Mouse (Mus musculus) limb, embryonic 13.5 days (tissue): ENCODE results near the gene Rad51b. TPM values are rescaled to one million over a fixed set of nuclear protein-coding genes. Genes with fewer than 3 reads are reported as not detected.

Experiments used
- ATAC-seq: fragments of 200-750 bp; cut with Nextera tagmentation; 2 replicates; pipeline ENCODE4 v1.8.0; 2017; ENCODE audit warnings: low read depth, moderate number of reproducible peaks, moderate TSS enrichment; ENCODE audit not compliant: low FRiP score
- H3K27ac ChIP-seq: fragments of 300-500 bp; sonication (generic); 2 replicates; pipeline ENCODE4 v1.5.1; 2015; ENCODE audit warnings: inconsistent platforms, mild to moderate bottlenecking, moderate library complexity
- H3K27me3 ChIP-seq: fragments of 300-500 bp; sonication (generic); 2 replicates; pipeline ENCODE4 v1.6.1; 2015; ENCODE audit warnings: mild to moderate bottlenecking, inconsistent platforms
- H3K36me3 ChIP-seq: fragments of 300-500 bp; sonication (generic); 2 replicates; pipeline ENCODE4 v1.6.1; 2015; ENCODE audit warnings: inconsistent platforms, mild to moderate bottlenecking, moderate library complexity
- H3K4me1 ChIP-seq: fragments of 300-500 bp; sonication (generic); 2 replicates; pipeline ENCODE4 v1.6.1; 2015; ENCODE audit warnings: inconsistent platforms
- H3K4me2 ChIP-seq: fragments of 300-500 bp; sonication (generic); replicated peaks from 2 replicates; pipeline ENCODE4 v1.6.1; 2015; ENCODE audit warnings: inconsistent platforms, mild to moderate bottlenecking, moderate library complexity
- H3K4me3 ChIP-seq: fragments of 300-500 bp; sonication (generic); 2 replicates; pipeline ENCODE4 v1.5.1; 2015; ENCODE audit warnings: moderate library complexity, mild to moderate bottlenecking, inconsistent platforms
- H3K9ac ChIP-seq: fragments of 300-500 bp; sonication (generic); 2 replicates; pipeline ENCODE4 v1.6.1; 2015; ENCODE audit warnings: mild to moderate bottlenecking, inconsistent platforms
- H3K9me3 ChIP-seq: fragments of 300-500 bp; sonication (generic); 2 replicates; pipeline ENCODE4 v1.6.1; 2016; ENCODE audit warnings: inconsistent platforms
- WGBS: fragments of 180-500 bp; shearing (Covaris S2); methylation state at CpG from one replicate; pipeline ENCODE4 v1.1.7; 2015; 5-methylcytosine and 5-hydroxymethylcytosine counted together
- polyA plus RNA-seq: library from polyadenylated mRNA; unstranded; fragments of >200 nt; fragmentation: Nextera tagmentation; extraction: Ambion mirVana; gene quantifications from 2 replicates; pipeline ENCODE4 v1.2.1, GENCODE M21; 2015

Rad51b gene
- polyA plus RNA-seq, 1 experiment from 2014 or later, result 7.6 TPM

DNA sequence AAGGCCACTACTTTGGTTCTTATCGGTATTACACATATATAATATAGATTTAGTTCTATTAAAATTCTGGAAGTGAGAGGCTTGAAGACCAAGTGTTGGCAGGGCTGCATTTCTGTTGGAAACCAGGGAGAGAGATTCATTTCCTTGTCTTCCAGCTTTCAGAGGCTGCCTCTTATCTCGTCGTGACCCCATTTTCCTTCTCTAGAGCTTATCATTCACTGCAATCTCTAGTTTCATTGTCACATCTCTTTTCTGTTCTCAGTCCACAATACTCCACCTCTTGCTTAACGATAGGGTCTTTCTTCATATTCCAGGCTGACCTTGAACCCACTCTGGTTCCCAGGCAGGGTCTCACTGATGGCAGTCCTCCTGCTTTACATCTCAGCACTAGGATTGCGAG lies 202.7 kb downstream of the Rad51b start:
- ATAC-seq, result no peak
- Histone ChIP-seq H3K27me3 (no peaks in the 10 kb centered on the region), H3K36me3 (no peaks in the 10 kb centered on the region), H3K9ac (no peak overlapping the region), H3K4me1 (peaks cover 28% of the 10 kb centered on the region), H3K4me3 (no peak overlapping the region), H3K4me2 (no peak overlapping the region), H3K9me3 (peaks cover 10% of the 10 kb centered on the region; the same call in 1 of the 2 replicates), H3K27ac (no peak overlapping the region)
- 94% methylated on average over 5 of the region's 5 CpGs for WGBS

- H3K27me3 ChIP-seq, result no peaks in the 10 kb centered on the region
- peak overlapping the region; percentile 1; the same call in 1 of the 2 replicates for H3K27ac ChIP-seq
- no peak overlapping the region for H3K4me2 ChIP-seq
- whole genome bisulfite sequencing, result 85% methylated on average over 3 of the region's 3 CpGs
- H3K4me3 ChIP-seq, result no peak overlapping the region
- no peaks in the 10 kb centered on the region for H3K36me3 ChIP-seq
- no peak for ATAC-seq
- peaks cover 45% of the 10 kb centered on the region for H3K4me1 ChIP-seq
- no peak overlapping the region for H3K9ac ChIP-seq
- peaks cover 10% of the 10 kb centered on the region; the same call in 1 of the 2 replicates for H3K9me3 ChIP-seq
Measured at GRCm38 (mm10) chr12:79501877-79502276, 204.8 kb downstream of the Rad51b start.

- Histone ChIP-seq H3K4me1 (peaks cover 56% of the 10 kb centered on the region), H3K4me3 (no peak overlapping the region), H3K27ac (no peak overlapping the region), H3K4me2 (no peak overlapping the region), H3K36me3 (no peaks in the 10 kb centered on the region), H3K9ac (no peak overlapping the region), H3K27me3 (no peaks in the 10 kb centered on the region), H3K9me3 (peaks cover 10% of the 10 kb centered on the region; the same call in 1 of the 2 replicates)
- 82% methylated on average over 11 of the region's 11 CpGs for WGBS
- ATAC-seq, result no peak
Measured at GRCm38 (mm10) chr12:79502862-79503581, 205.9 kb downstream of the Rad51b start.

DNA sequence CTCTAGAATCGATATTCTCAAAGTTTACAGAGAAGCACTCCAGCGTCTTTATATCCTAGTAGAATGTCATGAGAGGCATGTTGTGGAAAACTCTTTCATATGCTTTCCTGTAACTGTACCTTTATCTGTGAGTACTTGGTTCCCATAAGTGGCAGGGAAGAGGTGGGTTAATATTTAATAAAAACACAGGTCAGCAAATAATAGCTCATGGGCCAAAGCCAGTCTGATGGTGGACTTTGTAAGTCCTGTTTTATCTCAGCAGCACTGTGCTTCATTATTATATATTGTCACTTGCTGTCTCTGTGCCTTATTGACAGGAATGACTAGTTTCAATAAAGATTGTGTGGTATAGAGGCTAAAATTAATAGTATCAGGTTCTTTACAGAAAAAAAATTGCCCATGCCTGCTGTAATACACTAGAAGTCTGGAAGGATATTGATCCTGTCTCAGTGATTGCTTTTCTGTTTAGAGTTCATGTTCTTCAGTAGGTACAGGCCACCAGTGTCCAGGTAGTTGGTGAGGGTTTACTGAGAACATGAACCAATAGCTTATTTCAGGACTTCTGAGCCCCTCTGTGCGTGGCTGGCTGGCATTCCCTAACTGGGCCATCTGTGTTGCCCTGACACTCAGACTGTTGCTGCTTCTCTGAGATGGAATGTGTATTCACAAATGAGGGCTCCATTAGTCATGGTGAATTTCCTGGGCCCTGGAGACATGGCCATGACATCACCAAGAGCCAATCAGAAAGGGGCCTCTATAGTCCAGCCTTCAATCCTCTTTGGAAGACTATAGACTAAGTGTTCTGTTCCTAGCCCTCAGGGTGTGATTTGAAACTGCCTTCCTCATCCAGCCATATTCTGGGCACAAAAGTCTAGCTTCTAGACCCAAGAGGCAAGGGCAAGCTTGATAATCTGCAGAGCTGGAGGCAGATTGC lies 206.8 kb downstream of the Rad51b start:
- Histone ChIP-seq H3K4me1 (peaks cover 54% of the 10 kb centered on the region), H3K9ac (no peak overlapping the region), H3K9me3 (peaks cover 10% of the 10 kb centered on the region; the same call in 1 of the 2 replicates), H3K27ac (peak overlapping the region; percentile 33; the same call in 1 of the 2 replicates), H3K4me3 (no peak overlapping the region), H3K36me3 (no peaks in the 10 kb centered on the region), H3K4me2 (no peak overlapping the region), H3K27me3 (no peaks in the 10 kb centered on the region)
- WGBS, result 79% methylated on average over 3 of the region's 3 CpGs
- ATAC-seq, result no peak

DNA sequence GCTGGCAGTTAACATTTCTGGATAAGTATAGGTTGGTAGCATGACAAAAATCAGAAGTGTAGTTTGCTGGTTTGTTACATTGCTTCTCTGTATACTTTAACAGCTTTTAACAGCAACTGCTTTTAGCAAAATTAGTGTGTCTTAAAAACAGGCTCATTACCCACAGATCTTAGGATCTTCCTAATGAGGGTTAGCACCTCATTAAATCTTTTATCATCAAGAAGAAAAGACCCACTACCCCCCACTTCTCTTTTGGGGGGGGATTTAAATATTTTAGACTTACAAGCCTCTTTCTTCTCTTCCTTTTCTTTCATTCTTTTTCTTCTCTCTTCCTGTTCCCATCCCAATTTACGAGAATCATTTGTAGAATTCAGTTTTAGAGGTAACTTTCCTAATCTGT lies 207.6 kb downstream of the Rad51b start:
- H3K4me3 ChIP-seq, result no peak overlapping the region
- no peak overlapping the region for H3K4me2 ChIP-seq
- H3K4me1 ChIP-seq, result peaks cover 58% of the 10 kb centered on the region
- peaks cover 10% of the 10 kb centered on the region; the same call in 1 of the 2 replicates for H3K9me3 ChIP-seq
- ATAC-seq, result no peak
- WGBS, result 71% methylated on average over 1 of the region's 1 CpGs
- H3K36me3 ChIP-seq, result no peaks in the 10 kb centered on the region
- H3K27ac ChIP-seq, result peak overlapping the region; percentile 33; the same call in 1 of the 2 replicates
- no peaks in the 10 kb centered on the region for H3K27me3 ChIP-seq
- no peak overlapping the region for H3K9ac ChIP-seq

DNA sequence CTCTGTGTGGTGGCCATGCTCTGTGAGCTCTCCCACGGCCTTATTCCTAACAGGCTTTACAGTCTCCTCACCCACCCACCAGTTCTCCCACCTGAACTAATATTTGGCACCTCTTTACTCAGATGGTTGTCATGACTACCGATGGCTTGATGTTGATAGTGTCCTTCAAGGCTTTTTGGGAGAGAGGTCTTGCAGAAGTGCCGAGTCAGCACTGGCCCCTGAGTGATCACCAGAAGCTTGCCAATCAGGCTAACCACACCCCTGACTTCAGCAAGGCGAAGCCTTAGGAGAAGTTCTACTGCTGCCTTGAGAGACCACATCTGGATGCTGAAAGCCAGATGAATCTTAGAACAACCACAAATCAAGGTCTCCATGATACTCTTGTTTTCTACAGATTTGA lies 209.3 kb downstream of the Rad51b start:
- no peak for ATAC-seq
- no peak overlapping the region for H3K4me3 ChIP-seq
- peak overlapping the region; percentile 88 for H3K27ac ChIP-seq
- H3K36me3 ChIP-seq, result no peaks in the 10 kb centered on the region
- peak overlapping the region; percentile 27 for H3K4me2 ChIP-seq
- no peaks in the 10 kb centered on the region for H3K27me3 ChIP-seq
- H3K9ac ChIP-seq, result no peak overlapping the region
- peaks cover 69% of the 10 kb centered on the region for H3K4me1 ChIP-seq
- 49% methylated on average over 4 of the region's 4 CpGs for WGBS
- 0 out of 2 replicates have a peak, but pooled peaks cover under 1% of the 10 kb centered on the region for H3K9me3 ChIP-seq

DNA sequence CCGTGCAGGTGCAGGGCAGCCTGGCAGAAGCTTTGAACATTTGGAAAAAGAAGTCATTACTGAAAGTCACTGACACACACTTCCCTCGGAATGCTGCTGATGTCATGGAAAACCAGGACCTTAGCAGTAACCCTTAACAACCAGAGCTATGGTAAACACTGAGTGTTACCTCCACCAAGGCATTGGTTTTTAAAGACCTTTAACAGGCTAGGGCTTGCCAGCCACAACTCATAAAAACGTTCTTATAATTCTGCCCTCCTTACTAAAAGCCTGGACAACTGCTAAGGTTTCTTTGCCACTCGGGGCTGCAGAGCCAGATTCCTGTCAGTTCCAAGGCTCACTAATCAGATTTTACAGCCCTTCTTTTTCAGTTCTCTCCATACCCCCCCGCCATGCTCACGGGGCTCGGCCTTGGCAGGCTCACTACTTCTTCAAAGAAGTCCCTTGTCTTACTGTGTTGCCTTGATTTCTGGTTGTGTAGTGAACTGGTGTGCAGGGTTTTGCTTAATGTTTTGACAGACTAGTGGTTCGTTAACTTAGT lies 210.1 kb downstream of the Rad51b start:
- H3K4me3 ChIP-seq, result no peak overlapping the region
- H3K4me2 ChIP-seq, result peak overlapping the region; percentile 27; the same call in 1 of the 2 replicates
- peaks cover 73% of the 10 kb centered on the region for H3K4me1 ChIP-seq
- ATAC-seq, result peak; percentile 95
- no peaks in the 10 kb centered on the region for H3K9me3 ChIP-seq
- WGBS, result 4% methylated on average over 8 of the region's 8 CpGs
- H3K27ac ChIP-seq, result peak overlapping the region; percentile 88
- no peaks in the 10 kb centered on the region for H3K36me3 ChIP-seq
- H3K27me3 ChIP-seq, result no peaks in the 10 kb centered on the region
- H3K9ac ChIP-seq, result no peak overlapping the region

DNA sequence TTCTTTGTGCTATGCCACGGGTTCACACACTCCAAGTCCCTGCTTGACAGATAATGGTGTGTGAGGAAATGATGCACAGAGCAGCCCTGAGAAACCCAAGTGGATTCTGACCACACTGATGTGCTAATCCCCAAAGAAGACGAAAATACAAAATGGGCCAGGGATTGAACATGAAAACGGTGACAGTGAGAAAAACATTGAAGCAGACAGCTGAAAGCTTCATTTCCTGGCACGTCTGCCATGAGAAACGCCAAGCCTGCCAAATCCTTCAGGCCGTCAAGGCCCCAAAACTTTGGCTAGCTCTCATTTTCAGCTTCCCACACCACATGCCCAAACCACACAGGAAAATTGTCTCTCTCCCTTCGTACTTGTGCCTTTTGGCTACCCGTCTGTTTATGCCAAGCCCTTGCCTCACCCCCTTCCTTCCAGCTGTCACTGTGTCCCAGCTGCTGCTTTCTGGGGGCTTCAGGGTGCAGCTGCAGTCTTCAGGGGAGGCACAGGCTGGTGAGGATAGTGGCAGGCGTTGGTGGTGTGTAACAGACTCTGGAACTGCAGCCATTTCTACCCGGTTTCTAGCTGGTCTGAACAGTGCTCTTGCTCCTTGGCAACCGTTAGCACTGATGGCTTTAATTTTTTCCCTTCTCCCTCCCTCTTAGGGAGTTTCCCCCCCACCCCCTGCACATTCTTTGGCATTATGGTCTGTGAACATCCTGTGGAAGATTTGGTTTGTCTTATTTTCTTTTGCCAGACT lies 214.5 kb downstream of the Rad51b start:
- 0 out of 2 replicates have a peak overlapping the region, but pooled peaks have one; percentile 19 for H3K4me2 ChIP-seq
- H3K36me3 ChIP-seq, result no peaks in the 10 kb centered on the region
- no peak overlapping the region for H3K9ac ChIP-seq
- no peaks in the 10 kb centered on the region for H3K9me3 ChIP-seq
- peaks cover 44% of the 10 kb centered on the region for H3K4me1 ChIP-seq
- H3K4me3 ChIP-seq, result no peak overlapping the region
- no peaks in the 10 kb centered on the region for H3K27me3 ChIP-seq
- ATAC-seq, result peak; percentile 30; the same call in 1 of the 2 replicates
- H3K27ac ChIP-seq, result peak overlapping the region; percentile 88
- 31% methylated on average over 11 of the region's 11 CpGs for WGBS

- Histone ChIP-seq H3K4me1 (peaks cover 37% of the 10 kb centered on the region), H3K36me3 (no peaks in the 10 kb centered on the region), H3K4me3 (no peak overlapping the region), H3K4me2 (no peak overlapping the region), H3K27ac (peak overlapping the region; percentile 88; the same call in 1 of the 2 replicates), H3K9ac (no peak overlapping the region), H3K27me3 (no peaks in the 10 kb centered on the region), H3K9me3 (no peaks in the 10 kb centered on the region)
- no peak for ATAC-seq
- 73% methylated on average over 10 of the region's 10 CpGs for WGBS
Measured at GRCm38 (mm10) chr12:79512205-79512886, 215.3 kb downstream of the Rad51b start.

DNA sequence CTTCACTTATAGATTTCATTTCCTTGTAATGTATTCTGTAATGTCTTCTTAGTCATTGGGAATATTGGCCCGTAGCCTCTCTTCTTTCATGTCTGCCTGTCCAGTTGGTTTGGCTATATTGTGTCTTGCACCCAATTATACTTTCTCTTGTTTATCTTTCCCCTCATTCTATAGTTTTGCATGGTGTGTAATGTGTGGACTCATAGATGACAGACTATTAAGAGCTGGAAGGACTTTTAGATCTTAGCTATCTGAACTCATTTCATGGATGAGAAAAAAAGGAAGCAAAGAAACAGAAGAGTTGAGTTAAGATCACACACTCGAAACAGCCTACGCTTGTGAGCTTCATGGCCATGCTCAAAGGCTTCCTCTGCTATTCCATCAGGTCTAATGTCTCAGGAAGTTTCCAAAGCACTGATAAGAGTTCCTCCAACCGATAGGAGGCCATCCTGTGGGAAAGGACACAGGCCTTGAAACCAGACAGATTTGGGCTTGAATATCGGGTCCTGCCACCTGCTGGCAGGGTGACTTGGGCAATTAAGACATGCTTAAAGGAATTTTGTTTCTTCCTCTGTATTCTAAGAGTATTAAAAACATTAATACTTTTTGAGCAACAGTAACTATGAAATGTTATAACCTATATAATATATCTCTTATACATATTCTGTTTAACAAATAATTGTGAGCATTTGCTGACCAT lies 216.1 kb downstream of the Rad51b start:
- Histone ChIP-seq H3K27me3 (no peaks in the 10 kb centered on the region), H3K4me3 (no peak overlapping the region), H3K27ac (no peak overlapping the region; the same call in 1 of the 2 replicates), H3K36me3 (no peaks in the 10 kb centered on the region), H3K4me1 (peaks cover 29% of the 10 kb centered on the region), H3K4me2 (no peak overlapping the region), H3K9ac (no peak overlapping the region), H3K9me3 (no peaks in the 10 kb centered on the region)
- ATAC-seq, result no peak
- WGBS, result 87% methylated on average over 5 of the region's 5 CpGs
